Mouse (Mus musculus): ENCODE data around the gene Exoc1. TPM values are rescaled to one million over a fixed set of nuclear protein-coding genes. Genes with fewer than 3 reads are reported as not detected.

Gene Exoc1
- polyA plus RNA-seq, 1 experiment, result 41.8 TPM

DNA sequence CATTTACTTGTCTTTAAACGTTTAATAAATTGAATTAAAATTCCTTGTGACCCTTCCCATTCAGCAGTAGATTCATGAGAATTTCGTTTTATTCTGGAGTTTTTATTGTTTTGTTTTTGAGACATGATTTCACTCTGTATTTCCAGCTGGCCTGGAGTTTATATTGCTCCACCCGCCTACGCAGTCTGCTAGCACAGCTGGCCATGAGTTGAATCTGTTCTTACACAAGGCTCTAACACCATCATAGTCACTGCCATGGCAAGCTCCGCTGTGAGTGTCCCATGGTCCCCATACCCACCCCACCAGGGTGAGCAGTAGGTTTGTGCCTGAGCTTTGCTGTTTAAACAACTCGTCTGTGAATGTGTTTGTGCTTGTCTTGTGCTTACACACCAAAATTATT is 4.1 kb downstream of the Exoc1 start:
- TF ChIP-seq CTCF (IDR thresholded peaks at IDR 0.05; ENCODE audit: control insufficient read depth, insufficient read depth, low read length) (no peak), POLR2A (IDR thresholded peaks at IDR 0.05; ENCODE audit: borderline replicate concordance, control insufficient read depth, low read depth, low read length) (no peak)
- peaks cover 3% of the 10 kb centered on the region; the same call in 1 of the 2 replicates for H3K4me1 ChIP-seq (ENCODE audit: control insufficient read depth, insufficient read depth, low read length)
- H3K4me3 ChIP-seq (replicated peaks; ENCODE audit: control insufficient read depth, low read depth, low read length), result no peak overlapping the region
- H3K27ac ChIP-seq (ENCODE audit: control insufficient read depth, insufficient read depth, low read depth, low read length, poor library complexity), result no peak overlapping the region
- 80% methylated on average over 6 of the region's 6 CpGs for WGBS

- WGBS, result 52% methylated on average over 1 of the region's 1 CpGs
- TF ChIP-seq CTCF (IDR thresholded peaks at IDR 0.05; ENCODE audit: control insufficient read depth, insufficient read depth, low read length) (no peak), POLR2A (IDR thresholded peaks at IDR 0.05; ENCODE audit: borderline replicate concordance, control insufficient read depth, low read depth, low read length) (no peak)
- Histone ChIP-seq H3K4me3 (replicated peaks; ENCODE audit: control insufficient read depth, low read depth, low read length) (no peak overlapping the region), H3K27ac (ENCODE audit: control insufficient read depth, insufficient read depth, low read depth, low read length, poor library complexity) (peak overlapping the region; percentile 86), H3K4me1 (ENCODE audit: control insufficient read depth, insufficient read depth, low read length) (peaks cover 3% of the 10 kb centered on the region; the same call in 1 of the 2 replicates)
Observed at GRCm38 (mm10) chr5:76536231-76536630, 7.1 kb downstream of the Exoc1 start.

- Histone ChIP-seq H3K4me1 (ENCODE audit: control insufficient read depth, insufficient read depth, low read length) (peaks cover 3% of the 10 kb centered on the region; the same call in 1 of the 2 replicates), H3K4me3 (replicated peaks; ENCODE audit: control insufficient read depth, low read depth, low read length) (no peak overlapping the region), H3K27ac (ENCODE audit: control insufficient read depth, insufficient read depth, low read depth, low read length, poor library complexity) (no peak overlapping the region)
- 94% methylated on average over 10 of the region's 10 CpGs for WGBS
- TF ChIP-seq CTCF (IDR thresholded peaks at IDR 0.05; ENCODE audit: control insufficient read depth, insufficient read depth, low read length) (no peak), POLR2A (IDR thresholded peaks at IDR 0.05; ENCODE audit: borderline replicate concordance, control insufficient read depth, low read depth, low read length) (no peak)
Observed at GRCm38 (mm10) chr5:76537578-76537977, 8.5 kb downstream of the Exoc1 start.

DNA sequence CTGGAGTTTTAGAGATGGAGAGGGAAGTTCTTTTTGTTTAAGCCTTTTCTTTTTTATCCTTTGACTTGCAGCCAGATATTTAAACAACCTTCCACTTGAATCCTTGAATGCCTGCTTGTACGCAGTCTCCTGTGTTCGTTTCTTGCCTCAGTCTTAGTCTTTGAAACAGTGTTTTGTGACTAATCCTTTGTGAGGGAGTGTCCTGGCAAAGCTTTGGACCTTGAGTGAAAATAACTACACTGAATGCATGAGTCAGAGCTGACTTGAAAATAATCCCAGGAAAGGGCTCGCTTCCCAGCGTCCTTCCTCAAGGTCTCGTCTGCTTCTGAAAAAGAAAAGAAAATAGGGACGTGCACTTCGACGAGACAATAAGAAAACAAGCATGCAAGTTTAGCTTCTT is 11.1 kb downstream of the Exoc1 start:
- H3K4me3 ChIP-seq (replicated peaks; ENCODE audit: control insufficient read depth, low read depth, low read length), result no peak overlapping the region
- WGBS, result 81% methylated on average over 8 of the region's 8 CpGs
- H3K27ac ChIP-seq (ENCODE audit: control insufficient read depth, insufficient read depth, low read depth, low read length, poor library complexity), result no peak overlapping the region
- TF ChIP-seq POLR2A (IDR thresholded peaks at IDR 0.05; ENCODE audit: borderline replicate concordance, control insufficient read depth, low read depth, low read length), result no peak
- no peak for TF ChIP-seq CTCF (IDR thresholded peaks at IDR 0.05; ENCODE audit: control insufficient read depth, insufficient read depth, low read length)
- peaks cover 3% of the 10 kb centered on the region; the same call in 1 of the 2 replicates for H3K4me1 ChIP-seq (ENCODE audit: control insufficient read depth, insufficient read depth, low read length)

GRCm38 (mm10) chr5:76540842-76541241 is 11.7 kb downstream of the Exoc1 start:
- no peak overlapping the region for H3K4me3 ChIP-seq (replicated peaks; ENCODE audit: control insufficient read depth, low read depth, low read length)
- H3K4me1 ChIP-seq (ENCODE audit: control insufficient read depth, insufficient read depth, low read length), result peaks cover 1% of the 10 kb centered on the region; the same call in 1 of the 2 replicates
- no peak overlapping the region for H3K27ac ChIP-seq (ENCODE audit: control insufficient read depth, insufficient read depth, low read depth, low read length, poor library complexity)
- TF ChIP-seq POLR2A (IDR thresholded peaks at IDR 0.05; ENCODE audit: borderline replicate concordance, control insufficient read depth, low read depth, low read length) (no peak), CTCF (IDR thresholded peaks at IDR 0.05; ENCODE audit: control insufficient read depth, insufficient read depth, low read length) (no peak)

- WGBS, result 78% methylated on average over 8 of the region's 8 CpGs
- no peaks in the 10 kb centered on the region for H3K4me1 ChIP-seq (ENCODE audit: control insufficient read depth, insufficient read depth, low read length)
- TF ChIP-seq POLR2A (IDR thresholded peaks at IDR 0.05; ENCODE audit: borderline replicate concordance, control insufficient read depth, low read depth, low read length) (no peak), CTCF (IDR thresholded peaks at IDR 0.05; ENCODE audit: control insufficient read depth, insufficient read depth, low read length) (no peak)
- H3K27ac ChIP-seq (ENCODE audit: control insufficient read depth, insufficient read depth, low read depth, low read length, poor library complexity), result no peak overlapping the region
- H3K4me3 ChIP-seq (replicated peaks; ENCODE audit: control insufficient read depth, low read depth, low read length), result no peak overlapping the region
Observed at GRCm38 (mm10) chr5:76543200-76543599, 14.1 kb downstream of the Exoc1 start.

DNA sequence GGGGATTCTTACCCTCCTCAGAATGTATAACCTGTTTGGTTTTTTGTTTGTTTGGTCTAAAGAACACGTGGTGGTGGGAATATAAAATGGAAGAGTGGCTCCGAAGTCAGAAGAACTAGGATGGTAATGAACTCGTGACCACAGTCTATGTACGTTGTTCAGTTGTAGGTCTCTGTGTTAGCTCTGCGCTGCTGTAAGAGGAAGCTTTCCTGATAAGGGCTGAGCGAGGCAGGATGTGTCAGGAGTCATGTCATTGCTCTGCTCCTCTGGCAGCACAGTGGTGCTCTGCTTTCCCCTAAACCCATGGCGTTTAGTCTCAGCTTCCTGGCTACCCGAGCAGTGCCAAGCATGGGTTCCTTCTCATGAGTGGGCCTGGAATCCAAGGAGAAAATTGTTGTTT is 21.3 kb downstream of the Exoc1 start:
- 74% methylated on average over 8 of the region's 8 CpGs for WGBS
- H3K4me1 ChIP-seq (ENCODE audit: control insufficient read depth, insufficient read depth, low read length), result no peaks in the 10 kb centered on the region
- H3K4me3 ChIP-seq (replicated peaks; ENCODE audit: control insufficient read depth, low read depth, low read length), result no peak overlapping the region
- no peak overlapping the region for H3K27ac ChIP-seq (ENCODE audit: control insufficient read depth, insufficient read depth, low read depth, low read length, poor library complexity)
- TF ChIP-seq CTCF (IDR thresholded peaks at IDR 0.05; ENCODE audit: control insufficient read depth, insufficient read depth, low read length), result no peak
- no peak for TF ChIP-seq POLR2A (IDR thresholded peaks at IDR 0.05; ENCODE audit: borderline replicate concordance, control insufficient read depth, low read depth, low read length)

- Histone ChIP-seq H3K4me3 (replicated peaks; ENCODE audit: control insufficient read depth, low read depth, low read length) (no peak overlapping the region), H3K27ac (ENCODE audit: control insufficient read depth, insufficient read depth, low read depth, low read length, poor library complexity) (no peak overlapping the region), H3K4me1 (ENCODE audit: control insufficient read depth, insufficient read depth, low read length) (no peaks in the 10 kb centered on the region)
- WGBS, result 24% methylated on average over 3 of the region's 3 CpGs
- no peak for TF ChIP-seq POLR2A (IDR thresholded peaks at IDR 0.05; ENCODE audit: borderline replicate concordance, control insufficient read depth, low read depth, low read length)
- peak; percentile 100 for TF ChIP-seq CTCF (IDR thresholded peaks at IDR 0.05; ENCODE audit: control insufficient read depth, insufficient read depth, low read length)
Observed at GRCm38 (mm10) chr5:76565321-76565720, 36.2 kb downstream of the Exoc1 start.

- TF ChIP-seq CTCF (IDR thresholded peaks at IDR 0.05; ENCODE audit: control insufficient read depth, insufficient read depth, low read length) (no peak), POLR2A (IDR thresholded peaks at IDR 0.05; ENCODE audit: borderline replicate concordance, control insufficient read depth, low read depth, low read length) (no peak)
- Histone ChIP-seq H3K27ac (ENCODE audit: control insufficient read depth, insufficient read depth, low read depth, low read length, poor library complexity) (no peak overlapping the region), H3K4me3 (replicated peaks; ENCODE audit: control insufficient read depth, low read depth, low read length) (no peak overlapping the region), H3K4me1 (ENCODE audit: control insufficient read depth, insufficient read depth, low read length) (no peaks in the 10 kb centered on the region)
- WGBS, result 85% methylated on average over 7 of the region's 7 CpGs
Observed at GRCm38 (mm10) chr5:76574251-76574650, 45.1 kb downstream of the Exoc1 start.
